Mouse (Mus musculus): ENCODE results near the gene Mapt. TPM values are rescaled to one million over a fixed set of nuclear protein-coding genes. Genes with fewer than 3 reads are reported as not detected.

Gene Mapt
- polyA plus RNA-seq, 3 experiments from 2014 or later: 0.41 TPM; not detected in 2

DNA sequence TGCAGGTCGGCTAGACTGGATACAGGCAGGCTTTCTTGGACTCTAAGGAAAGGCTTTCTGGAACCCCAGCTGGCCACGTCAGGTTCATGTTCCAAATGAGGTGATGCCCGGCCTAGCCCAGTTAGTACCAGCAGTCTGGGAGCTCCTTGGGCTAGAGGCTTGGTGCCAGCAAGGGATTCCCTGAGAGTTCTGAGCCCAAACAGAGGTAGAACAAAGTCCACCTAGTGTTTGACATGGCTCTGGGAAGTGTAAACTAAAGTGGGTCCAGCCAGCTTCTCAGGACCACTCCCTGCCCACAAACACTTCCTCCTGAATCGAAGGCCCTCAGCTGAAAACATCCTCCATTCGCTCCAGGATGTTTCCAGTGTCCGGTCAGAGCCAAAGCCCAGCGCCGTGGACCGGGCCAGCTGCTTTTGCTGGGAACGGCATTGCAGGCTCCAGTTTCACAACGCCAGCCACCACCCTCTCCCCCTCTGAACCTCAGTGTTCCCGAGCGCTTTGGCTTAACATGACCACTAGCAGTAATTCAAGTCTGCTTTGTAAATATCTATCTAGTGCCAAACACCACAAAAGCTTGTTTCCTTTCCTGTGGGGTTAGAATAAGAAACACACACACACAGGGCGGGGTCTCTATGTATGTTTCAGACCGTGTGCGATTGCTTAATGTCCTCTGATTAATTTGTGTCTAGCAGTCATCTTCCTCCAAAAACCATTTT lies 85.7 kb downstream of the Mapt start:
- no peak for ATAC-seq

DNA sequence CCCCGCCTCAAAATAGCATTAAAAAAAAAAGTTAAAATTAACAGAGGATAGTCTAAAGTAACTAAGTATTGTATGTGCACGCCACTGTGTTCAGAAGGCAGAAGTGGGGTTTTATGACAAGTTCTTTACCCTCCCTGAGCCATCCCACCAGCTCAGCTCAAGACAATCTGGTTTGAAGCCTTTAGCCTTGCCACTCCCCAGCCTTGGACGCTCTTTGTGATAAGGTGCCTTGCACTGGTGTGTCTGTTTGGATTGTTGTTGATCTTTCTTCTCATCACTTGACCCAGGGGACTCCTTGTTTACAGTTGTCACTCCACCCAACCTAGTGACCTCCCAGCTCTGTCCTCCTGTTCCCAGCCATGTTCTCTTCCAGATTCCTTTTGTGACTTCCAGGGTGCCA lies 86.4 kb downstream of the Mapt start:
- ATAC-seq: no peak

DNA sequence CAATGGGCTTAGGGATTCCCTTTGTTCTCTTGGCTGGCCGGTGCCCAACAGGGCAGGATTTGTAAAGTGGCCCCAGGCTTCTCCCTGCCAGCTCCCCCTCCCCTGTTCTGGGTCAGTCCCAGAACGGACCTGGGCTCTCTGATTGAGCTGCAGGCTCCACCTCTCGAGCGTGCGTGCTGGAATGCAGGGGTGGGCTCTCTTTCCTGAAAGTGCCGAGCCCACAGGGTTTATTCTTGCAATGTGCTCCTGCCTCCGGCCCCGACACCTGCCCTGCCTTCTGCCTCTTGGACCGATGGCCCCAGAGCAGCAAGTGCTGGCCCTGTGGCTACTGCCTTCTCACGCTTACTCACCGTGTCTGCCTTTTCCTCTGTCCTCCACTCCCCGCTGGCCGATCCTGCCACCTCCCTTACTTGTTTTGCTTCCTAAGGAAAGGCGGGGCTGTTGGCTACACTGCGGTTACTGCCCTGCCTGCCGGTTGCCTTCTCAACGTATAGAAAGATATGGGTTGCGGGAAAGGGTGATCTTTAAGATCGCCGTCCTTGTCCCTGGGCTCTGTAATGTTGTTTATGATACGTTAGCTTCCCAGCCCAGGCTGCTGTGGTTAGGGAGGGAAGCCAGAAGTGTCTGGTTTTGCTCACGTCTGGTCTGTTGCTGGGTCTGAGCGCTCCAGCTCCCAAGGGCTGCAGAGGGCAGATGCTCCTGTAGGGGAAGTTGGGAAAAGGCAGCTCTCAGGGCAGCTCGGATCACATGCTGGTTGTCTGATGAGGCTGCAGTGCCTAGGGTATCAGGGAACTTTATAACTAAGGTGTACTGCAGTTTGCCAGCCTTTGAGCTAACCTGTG lies 88.0 kb downstream of the Mapt start:
- ATAC-seq: no peak

DNA sequence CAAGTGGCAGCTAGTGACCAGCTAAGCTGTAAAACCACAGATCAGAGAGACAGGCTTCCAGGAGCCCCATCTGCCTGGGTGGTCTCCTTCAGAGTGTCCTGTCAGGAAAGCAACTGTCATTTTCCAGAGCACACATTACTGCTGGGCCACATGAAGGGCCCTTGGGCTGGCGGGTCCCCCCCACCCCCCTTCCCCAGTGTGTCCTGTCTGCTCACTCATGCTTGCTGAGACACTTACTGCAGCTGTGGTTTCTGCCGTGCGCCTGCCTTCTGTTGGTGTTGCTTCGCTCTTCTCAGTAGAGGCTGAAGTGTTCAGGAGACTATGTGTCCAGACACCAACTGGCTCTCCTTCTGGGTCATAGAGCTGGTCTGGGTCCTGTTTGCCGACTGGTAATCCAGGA lies 89.3 kb downstream of the Mapt start:
- ATAC-seq: no peak

DNA sequence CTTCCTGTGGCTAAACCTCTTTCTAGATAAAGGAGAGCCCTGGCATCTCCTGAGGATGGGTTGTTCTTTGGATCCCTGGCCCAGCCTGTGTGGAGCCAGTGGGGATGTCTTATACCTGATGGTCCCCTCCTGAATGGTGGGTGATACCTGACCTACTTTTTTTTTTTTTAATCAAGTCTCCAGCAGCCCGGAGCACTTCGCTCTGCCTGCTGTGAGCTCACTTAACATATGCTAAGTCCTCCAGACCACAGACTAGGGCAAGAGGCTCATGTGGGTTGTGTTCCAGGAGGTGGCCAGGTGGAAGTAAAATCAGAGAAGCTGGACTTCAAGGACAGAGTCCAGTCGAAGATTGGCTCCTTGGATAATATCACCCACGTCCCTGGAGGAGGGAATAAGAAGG lies 91.0 kb downstream of the Mapt start:
- ATAC-seq: no peak

DNA sequence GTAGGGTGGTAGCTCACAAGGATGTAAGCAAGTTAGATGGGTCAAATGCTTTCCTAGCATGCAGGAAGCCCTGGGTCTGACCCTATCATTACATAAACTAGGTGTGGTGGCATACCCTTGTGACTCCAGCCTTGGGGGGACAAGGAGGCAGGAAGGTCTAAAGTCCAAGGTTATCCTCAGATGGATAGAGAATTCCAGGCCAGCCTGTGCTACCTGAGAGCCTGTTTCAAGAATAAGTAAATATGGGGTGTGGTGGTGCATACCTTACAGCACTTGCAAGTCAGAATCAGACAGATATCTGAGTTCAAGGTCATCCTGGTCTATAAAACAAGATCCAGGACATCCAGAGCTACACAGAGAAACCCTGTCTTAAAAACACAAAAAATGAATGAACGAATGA lies 96.3 kb downstream of the Mapt start:
- ATAC-seq: no peak

- no peak for ATAC-seq
These were observed 96.8 kb downstream of the Mapt start for GRCm38 (mm10) chr11:104327946-104328345.

GRCm38 (mm10) chr11:104329185-104329926 lies 98.2 kb downstream of the Mapt start:
- no peak for ATAC-seq

GRCm38 (mm10) chr11:104330151-104330550 lies 99.0 kb downstream of the Mapt start:
- no peak for ATAC-seq

DNA sequence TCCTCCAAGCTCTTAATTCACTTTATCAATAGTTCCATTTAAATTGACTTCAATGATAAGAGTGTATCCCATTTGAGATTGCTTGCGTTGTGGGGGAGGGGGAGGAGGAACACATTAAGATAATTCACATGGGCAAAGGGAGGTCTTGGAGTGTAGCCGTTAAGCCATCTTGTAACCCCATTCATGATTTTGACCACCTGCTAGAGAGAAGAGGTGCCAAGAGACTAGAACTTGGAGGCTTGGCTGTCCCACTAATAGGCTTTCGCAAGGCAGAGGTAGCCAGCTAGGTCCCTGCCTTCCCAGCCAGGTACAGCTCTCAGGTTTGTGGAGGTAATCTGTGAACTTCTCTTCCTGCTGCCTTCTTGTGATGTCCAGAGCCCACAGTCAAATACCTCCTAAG lies 100.0 kb downstream of the Mapt start:
- ATAC-seq: no peak

- ATAC-seq: no peak
These were observed 100.9 kb downstream of the Mapt start for GRCm38 (mm10) chr11:104332105-104332504.

DNA sequence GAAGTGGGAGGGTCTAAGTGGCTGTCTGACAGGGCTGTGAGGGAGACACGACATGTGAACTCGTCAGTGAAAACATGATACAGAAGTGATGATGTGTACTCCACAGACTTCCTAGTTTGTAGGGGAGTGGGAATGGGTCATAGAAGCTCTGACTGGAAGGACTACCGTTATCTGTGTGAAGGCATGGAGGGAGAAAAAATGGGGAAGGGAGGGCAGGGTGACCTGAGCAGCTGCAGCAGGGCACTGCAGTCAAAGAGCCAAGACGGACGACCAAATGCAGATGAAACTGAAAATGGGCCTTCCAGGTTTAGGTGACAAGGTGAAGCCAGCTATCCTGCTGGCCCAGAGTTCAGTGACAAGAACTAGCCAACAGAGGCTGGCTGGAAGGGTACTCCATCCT lies 102.9 kb downstream of the Mapt start:
- ATAC-seq: no peak

- no peak for ATAC-seq
These were observed 103.8 kb downstream of the Mapt start for GRCm38 (mm10) chr11:104334946-104335345.

DNA sequence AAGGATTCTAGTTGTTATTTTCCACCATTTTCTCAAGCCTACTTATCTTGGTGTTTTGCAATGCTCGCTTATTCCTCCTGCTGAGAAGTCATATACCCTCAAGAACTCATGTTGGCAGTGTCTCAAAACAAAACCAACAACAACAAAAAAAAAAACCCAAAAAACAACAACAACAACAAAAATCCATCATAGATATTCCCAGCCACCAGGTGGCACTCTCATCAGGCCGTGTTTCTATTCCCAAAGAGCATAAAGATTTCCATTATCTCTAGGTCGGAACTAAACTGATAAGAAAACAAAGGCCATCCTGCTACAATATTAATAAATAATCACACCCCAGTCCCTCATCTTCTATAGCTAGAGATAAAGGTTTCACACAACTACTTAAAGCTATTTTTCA lies 115.7 kb downstream of the Mapt start:
- no peak for ATAC-seq

DNA sequence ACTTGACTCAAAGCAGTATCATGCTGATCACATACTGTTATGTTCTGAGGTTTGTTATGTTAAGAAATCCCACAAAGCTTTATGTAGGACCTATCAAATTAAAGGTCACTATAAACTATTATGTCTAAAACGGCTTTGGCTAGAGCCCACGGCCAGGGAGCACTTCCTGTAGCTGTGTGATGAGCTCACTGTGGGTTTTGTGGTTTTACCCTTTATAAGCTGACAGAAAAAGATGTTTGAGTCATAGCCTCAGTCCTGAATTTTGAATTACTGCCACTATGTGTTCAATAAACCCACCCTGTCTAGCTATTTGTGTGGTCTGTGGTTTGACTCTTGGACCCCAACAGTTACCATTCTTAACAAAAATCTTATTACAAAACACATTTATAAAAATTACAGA lies 130.6 kb downstream of the Mapt start:
- peak; percentile 90 for ATAC-seq

DNA sequence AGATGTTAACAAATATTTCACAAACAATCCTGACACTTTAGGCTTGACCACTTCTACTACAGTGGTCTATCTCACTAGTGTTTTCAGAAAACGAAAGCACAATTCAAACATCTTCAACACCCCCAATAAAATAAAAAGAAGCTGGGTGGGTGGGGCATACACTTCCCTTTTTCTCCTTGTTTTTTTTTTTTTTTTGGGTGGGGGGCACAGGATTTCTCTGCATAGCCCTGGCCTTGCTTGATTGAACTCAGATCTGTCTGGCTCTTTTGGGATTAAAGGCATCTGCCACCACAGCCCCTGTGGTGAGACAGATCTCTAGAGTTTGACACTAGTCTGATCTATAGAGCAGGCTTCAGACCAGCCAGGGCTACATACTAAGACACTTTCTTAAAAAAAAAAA lies 131.5 kb downstream of the Mapt start:
- no peak for ATAC-seq

- no peak for ATAC-seq
These were observed 132.8 kb downstream of the Mapt start for GRCm38 (mm10) chr11:104363823-104364600.

DNA sequence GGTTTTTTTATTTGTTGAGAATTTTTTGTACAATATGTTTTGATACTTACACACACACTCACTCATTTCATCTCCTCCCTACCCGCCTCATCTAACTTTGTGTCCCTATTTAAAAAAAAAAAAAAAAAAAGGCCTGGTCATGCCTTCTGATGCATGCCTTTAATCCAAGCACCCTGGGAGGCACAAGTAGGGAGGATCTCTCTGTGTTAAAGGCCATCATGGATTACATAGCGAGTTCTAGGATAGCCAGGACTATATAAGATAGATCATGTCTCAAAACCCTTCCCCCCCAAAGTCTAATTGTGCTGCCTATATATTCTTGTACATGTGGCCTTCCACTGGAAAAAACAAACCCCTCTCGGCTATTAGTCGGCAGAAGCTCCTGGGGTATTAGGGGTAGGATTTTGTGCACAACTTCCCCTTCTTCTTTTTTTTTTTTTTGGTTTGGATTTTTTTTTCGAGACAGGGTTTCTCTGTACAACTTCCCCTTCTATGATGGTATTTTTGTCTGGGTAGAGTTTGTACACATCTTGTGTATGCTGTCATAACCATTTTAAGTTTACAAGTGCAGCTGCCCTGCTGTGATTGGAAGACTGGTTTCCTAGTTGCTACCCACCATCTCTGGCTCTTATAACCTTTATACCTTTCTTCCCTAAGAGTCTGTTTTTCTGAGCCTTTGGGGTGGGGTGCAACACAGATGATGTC lies 136.4 kb downstream of the Mapt start:
- ATAC-seq: no peak

GRCm38 (mm10) chr11:104376291-104376690 lies 145.1 kb downstream of the Mapt start:
- ATAC-seq: no peak

DNA sequence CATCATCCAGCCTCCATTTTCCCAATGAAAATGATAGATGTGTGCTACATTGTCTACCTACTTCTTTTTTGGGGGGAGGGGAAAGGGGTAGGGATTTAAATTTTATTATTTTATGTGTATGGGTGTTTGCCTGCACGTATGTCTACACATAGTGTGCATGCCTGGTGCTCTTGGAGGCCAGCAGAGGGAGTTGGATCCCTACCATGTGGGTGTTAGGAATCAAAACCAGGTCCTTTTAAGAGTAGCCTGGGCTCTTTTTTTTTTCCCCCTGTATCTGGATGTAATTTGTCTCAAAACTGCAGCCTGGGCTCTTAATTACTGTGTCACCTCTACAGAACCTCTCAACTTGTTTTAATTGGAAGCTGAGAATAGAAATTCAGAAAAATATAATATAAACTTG lies 148.4 kb downstream of the Mapt start:
- ATAC-seq: no peak

Data from inflammation-experienced regulatory T-cells, adult 6 months (primary cell).